Mouse (Mus musculus): ENCODE measurements at regions not wholly inside any gene's neighbourhood (a gene's known extent, or its start where the extent isn't known, plus 50 kb on each side); places are given as distances from the start of the nearest gene placed in this dataset.

- no peak for TF ChIP-seq CTCF (IDR thresholded peaks at IDR 0.05; ENCODE audit: low read depth)
- TF ChIP-seq EP300 (IDR thresholded peaks at IDR 0.05; ENCODE audit: low read depth), result no peak
Observed at GRCm38 (mm10) chr4:153632551-153632950, 149.9 kb upstream of the Ajap1 start.
